Mouse (Mus musculus): ENCODE data around the gene Phospho2. TPM values are rescaled to one million over a fixed set of nuclear protein-coding genes. Genes with fewer than 3 reads are reported as not detected.

The Phospho2 gene
- polyA plus RNA-seq, 1 experiment, result 252 TPM

DNA sequence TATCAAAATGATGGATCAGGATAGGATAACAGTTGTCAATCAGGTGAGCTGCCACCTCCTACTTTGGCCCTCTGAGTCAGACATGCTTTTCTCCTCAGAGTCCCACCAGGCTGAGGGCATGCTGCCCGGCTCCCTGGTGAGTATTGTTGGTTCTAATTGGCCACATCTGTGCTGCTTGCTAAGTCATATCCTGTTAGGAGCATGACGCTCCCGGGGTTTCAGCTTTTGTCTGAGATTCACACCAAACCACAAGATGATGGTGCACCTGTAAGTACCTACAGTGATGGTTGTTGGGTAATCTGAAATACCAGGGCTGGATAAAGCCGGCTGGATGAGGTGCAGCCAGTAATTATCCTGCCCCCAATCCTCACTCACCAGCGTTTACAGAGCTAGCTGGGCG is 50.8 kb downstream of the Phospho2 start:
- Histone ChIP-seq H3K4me1 (ENCODE audit: control insufficient read depth, insufficient read depth, low read length) (no peaks in the 10 kb centered on the region), H3K4me3 (ENCODE audit: control insufficient read depth, low read depth, low read length) (no peak overlapping the region), H3K27ac (ENCODE audit: control insufficient read depth, insufficient read depth, low read depth, low read length) (no peak overlapping the region), H3K27me3 (ENCODE audit: control insufficient read depth, insufficient read depth, low read length) (no peaks in the 10 kb centered on the region), H3K36me3 (ENCODE audit: control insufficient read depth, insufficient read depth, low read length) (no peaks in the 10 kb centered on the region)
- TF ChIP-seq CTCF (IDR thresholded peaks at IDR 0.05; ENCODE audit: control insufficient read depth, insufficient read depth, insufficient replicate concordance, low read depth, low read length) (no peak), POLR2A (IDR thresholded peaks at IDR 0.05; ENCODE audit: control insufficient read depth, low read depth, low read length) (no peak)

- Histone ChIP-seq H3K4me3 (ENCODE audit: control insufficient read depth, low read depth, low read length) (no peak overlapping the region), H3K27me3 (ENCODE audit: control insufficient read depth, insufficient read depth, low read length) (no peaks in the 10 kb centered on the region), H3K36me3 (ENCODE audit: control insufficient read depth, insufficient read depth, low read length) (no peaks in the 10 kb centered on the region), H3K4me1 (ENCODE audit: control insufficient read depth, insufficient read depth, low read length) (peaks cover 2% of the 10 kb centered on the region; the same call in 1 of the 2 replicates), H3K27ac (ENCODE audit: control insufficient read depth, insufficient read depth, low read depth, low read length) (no peak overlapping the region)
- no peak for TF ChIP-seq POLR2A (IDR thresholded peaks at IDR 0.05; ENCODE audit: control insufficient read depth, low read depth, low read length)
- no peak for TF ChIP-seq CTCF (IDR thresholded peaks at IDR 0.05; ENCODE audit: control insufficient read depth, insufficient read depth, insufficient replicate concordance, low read depth, low read length)
Observed at GRCm38 (mm10) chr2:69849215-69849614, 59.8 kb downstream of the Phospho2 start.

Other genes with a start within 250 kb of the Phospho2 start
- gene Lrp2, start 203.6 kb upstream of the Phospho2 start, polyA plus RNA-seq (2012; rRNA removed), result 0.32 and 2.3 TPM in 2 replicates
- 43.0 and 47.2 TPM in 2 replicates for gene Bbs5, start 142.5 kb upstream of the Phospho2 start, polyA plus RNA-seq (2012; rRNA removed)
- gene Klhl41, start 119.5 kb upstream of the Phospho2 start, polyA plus RNA-seq (2012; rRNA removed), result 2.4 and 2.7 TPM in 2 replicates
- gene Fastkd1, start 76.1 kb upstream of the Phospho2 start, polyA plus RNA-seq (2012; rRNA removed), result 6.2 and 7.8 TPM in 2 replicates
- gene Ppig, start 67.1 kb upstream of the Phospho2 start, polyA plus RNA-seq (2012; rRNA removed), result 8.4 and 15.3 TPM in 2 replicates
- 19.2 and 19.9 TPM in 2 replicates for gene Ccdc173, start within 50 bp of the Phospho2 start, polyA plus RNA-seq (2012; rRNA removed)
- gene Klhl23, start 32.3 kb downstream of the Phospho2 start, polyA plus RNA-seq (2012; rRNA removed), result 10.9 and 20.3 TPM in 2 replicates
- 4.2 and 7.1 TPM in 2 replicates for gene Ssb, start 71.9 kb downstream of the Phospho2 start, polyA plus RNA-seq (2012; rRNA removed)
- gene Mettl5, start 96.0 kb downstream of the Phospho2 start, polyA plus RNA-seq (2012; rRNA removed), result 1.8 and 2.1 TPM in 2 replicates
- 6.7 and 9.1 TPM in 2 replicates for gene Ubr3, start 107.6 kb downstream of the Phospho2 start, polyA plus RNA-seq (2012; rRNA removed)
- 0.14 and 1.0 TPM in 2 replicates for gene Myo3b, start 249.5 kb downstream of the Phospho2 start, polyA plus RNA-seq (2012; rRNA removed)

Data from testis, adult 2 months (tissue).